Mouse (Mus musculus) spleen, postnatal 4 days (tissue): ENCODE results near the gene Zfp296.

Source experiments
- DNase-seq, 2 experiments: peaks; one replicate each; pipeline ENCODE4 v3.0.0; 2022; ENCODE audit warnings: low spot score in 2 of 2

Gene Zfp296

GRCm38 (mm10) chr7:19577141-19577852 is at the start of gene Zfp296, which contains the start of gene Gemin7:
TSS of gene Zfp296 (plus strand) at chr7:19577287.
TSS of gene Gemin7 (minus strand) at chr7:19577595.
- peak; percentile 58 to 78 for DNase-seq

DNA sequence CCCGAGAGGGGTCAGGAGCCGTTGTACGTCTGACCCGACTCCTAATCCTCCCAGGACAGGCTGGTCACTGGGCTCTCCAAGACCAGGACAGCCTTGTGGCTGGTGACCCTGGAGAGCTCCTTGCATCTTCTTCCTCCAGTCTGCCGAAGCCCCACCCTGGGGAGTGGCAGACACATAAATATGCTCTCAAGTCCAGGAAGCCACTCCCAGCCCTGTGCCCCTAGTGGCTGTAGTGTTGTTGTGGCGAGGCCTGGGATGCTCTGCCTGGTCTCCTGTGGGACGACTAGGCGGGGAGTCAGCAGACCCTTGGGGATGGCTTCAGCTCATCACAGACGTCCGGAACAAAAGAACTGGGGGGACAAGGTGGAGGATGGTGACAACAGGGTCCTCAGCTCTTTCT is 46.0 kb upstream of the Zfp296 start:
- DNase-seq, result no peak

- peak in 1 of 2 experiments; percentile 62 for DNase-seq
These were observed 44.8 kb upstream of the Zfp296 start for GRCm38 (mm10) chr7:19532240-19532639.

DNA sequence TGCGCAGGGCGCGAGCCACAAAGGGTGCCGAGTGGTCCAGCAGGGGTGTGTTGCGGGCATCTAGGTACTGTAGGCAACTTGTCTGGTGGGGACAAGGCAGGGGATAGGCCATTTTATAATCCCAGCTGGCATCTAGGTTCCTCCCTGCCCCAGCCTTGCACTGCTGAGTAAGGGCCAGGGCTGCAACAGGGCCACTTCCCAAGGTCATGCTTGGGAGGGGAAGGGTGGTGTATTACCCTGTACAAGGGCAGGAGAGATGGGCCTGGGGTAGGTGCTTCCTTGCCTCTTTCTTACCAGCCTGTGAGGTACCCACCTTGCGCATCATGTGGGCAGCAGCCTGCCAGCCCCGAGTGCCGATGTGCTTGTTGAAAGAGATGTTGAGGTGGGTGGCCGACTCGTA is 42.4 kb upstream of the Zfp296 start:
- DNase-seq, result no peak

DNA sequence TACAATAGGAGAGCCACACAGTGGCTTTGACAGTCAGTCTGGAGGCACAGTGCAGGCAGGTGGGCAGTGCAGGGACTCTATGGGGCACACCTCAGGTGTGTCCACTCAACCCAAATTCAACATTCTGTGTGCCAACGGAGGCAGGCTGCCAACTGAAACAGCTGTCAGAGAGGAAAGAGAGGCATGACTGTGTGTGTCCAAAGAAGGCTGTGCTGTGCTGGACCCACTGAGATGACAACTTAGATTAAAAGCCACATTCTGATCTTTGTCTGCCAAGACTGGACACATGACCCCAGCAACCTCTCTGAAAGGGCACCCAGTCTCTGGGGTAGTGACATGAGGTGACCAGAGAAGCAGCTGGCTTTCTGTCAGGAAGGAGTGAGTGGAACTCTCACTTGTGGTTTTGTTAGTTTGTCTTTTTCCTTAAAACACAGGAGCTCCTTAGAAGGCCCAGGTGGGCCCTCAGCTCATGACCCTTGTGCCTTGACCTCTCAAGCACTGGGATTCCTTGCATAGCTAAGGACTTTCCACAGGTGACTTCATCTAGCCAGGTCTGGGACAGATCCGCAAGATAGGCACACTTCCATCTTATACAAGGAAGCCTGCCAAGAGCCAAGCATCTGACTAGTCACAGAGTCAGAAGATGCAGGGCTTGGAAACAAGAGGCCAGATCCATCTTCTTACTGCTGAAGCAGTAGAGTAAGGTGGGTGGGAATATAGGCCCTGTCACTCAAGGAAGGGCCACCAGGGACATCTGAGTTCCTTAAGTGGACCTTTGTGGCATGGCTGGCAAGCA is 36.1 kb upstream of the Zfp296 start:
- no peak for DNase-seq

- DNase-seq, result no peak
These were observed 35.4 kb upstream of the Zfp296 start for GRCm38 (mm10) chr7:19541681-19542154.

DNA sequence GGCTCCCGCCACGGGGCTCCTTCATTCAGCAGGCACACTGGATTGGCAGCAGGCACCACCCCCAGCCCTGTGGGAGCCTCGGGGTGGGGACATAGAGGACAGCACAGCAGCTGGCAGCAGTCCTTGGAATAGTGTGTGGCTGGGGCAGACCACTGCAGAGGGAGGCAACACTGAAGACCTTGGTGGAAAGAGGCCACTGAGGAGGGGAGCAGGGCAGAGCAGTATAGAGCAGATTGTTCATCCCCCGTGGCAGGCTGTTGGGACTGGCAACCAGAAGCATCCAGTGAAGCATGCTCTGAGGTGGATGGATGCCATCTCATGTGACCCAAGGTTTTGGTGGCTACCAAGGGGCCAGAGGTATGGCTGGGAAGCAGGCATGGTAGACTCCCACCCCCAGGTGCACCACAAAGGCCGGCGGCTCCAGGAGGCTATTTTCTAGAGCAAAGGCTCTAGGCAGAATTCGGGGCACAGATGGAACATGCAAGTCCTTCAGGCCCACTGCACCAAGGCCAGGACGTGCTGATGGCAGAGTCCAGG is 34.9 kb upstream of the Zfp296 start:
- DNase-seq, result no peak

GRCm38 (mm10) chr7:19543584-19543983 is 33.5 kb upstream of the Zfp296 start:
- no peak for DNase-seq

- no peak for DNase-seq
These were observed 31.1 kb upstream of the Zfp296 start for GRCm38 (mm10) chr7:19546007-19546406.

DNA sequence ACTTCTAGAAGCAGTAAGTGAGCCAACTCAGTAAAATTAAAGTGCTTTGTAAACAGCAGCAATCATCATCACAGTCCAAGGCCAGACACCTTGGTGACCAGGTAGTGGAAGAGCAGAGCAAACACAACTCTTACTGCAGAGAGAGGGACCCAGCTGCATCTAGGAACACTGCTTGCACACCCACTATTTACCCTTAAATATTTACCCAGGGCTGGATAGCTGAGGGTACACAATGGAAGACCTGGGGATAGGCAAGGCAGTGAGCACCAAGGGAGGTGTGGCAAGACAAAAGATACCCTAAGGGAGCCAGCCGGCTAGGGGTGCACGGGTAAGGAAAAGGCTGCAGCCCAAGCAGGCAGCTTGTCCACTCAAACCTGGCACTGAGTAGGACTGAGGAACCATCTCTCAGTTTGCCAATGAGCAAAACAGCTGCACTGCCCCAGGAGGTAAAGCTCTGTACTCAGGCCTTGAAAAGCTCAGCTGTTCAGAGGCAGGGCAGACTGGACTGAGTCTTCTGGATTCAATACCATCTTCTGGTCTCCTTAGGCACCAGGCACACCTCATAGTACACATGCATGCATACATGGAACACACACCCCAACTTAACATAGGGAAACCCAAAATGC is 29.6 kb upstream of the Zfp296 start:
- DNase-seq, result no peak

DNA sequence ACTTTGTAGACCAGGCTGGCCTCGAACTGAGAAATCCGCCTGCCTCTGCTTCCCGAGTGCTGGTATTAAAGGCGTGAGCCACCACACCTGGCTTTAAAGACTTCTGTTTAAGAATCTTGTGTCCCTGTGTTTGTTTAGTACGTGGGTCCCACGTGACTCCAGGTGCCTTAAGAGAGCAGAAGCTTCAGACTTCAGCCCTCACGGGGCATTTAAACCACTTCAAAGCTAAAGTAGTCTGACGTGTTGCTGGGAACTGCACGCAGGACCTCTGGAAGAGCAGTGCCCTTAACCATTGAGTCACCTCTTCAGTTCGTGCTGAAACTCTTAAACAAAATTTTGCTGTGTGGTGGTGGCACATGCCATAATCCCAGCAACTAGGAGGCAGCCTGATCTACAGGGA is 27.7 kb upstream of the Zfp296 start:
- no peak for DNase-seq

GRCm38 (mm10) chr7:19551634-19552033 is 25.5 kb upstream of the Zfp296 start:
- DNase-seq, result no peak

DNA sequence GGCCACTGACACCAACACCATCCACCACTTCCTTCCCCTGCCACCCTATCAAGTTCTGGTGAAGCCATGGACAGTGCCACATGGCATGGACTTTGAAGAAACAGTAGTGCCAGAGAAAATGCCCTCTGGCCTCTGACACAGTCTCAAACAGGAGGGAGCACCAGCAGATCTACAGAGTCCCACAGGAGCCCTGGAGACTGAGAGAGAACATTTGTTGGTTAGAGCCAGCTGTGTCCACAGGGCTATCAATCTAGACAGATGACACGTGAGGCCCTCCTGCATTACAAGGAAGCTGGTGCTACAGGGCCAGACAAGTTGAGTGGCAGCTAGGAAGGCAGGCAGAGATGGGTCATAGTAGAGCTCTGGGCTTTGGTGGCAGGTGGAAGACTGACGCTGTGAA is 24.6 kb upstream of the Zfp296 start:
- DNase-seq, result no peak

DNA sequence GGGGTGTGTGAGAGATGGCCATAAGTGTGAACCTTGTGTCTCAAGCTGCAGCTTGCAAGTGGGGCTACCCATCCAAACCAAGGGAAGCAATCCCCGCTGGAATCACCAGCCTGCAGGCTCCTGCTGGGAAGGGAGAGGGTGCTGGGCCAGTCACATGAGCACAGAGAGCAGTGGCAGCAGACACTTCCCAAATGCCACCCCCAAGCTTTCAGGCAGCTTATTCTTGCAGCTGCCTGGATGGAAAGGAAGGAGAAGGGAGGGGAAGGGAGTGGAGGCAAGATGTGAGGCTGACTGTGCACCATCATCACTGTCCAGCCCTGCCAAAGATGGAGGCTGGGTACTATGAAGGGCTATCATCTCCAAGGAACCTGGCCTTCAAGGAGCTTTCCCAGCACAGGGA is 22.9 kb upstream of the Zfp296 start:
- no peak for DNase-seq

GRCm38 (mm10) chr7:19557086-19557485 is 20.0 kb upstream of the Zfp296 start:
- DNase-seq, result no peak

GRCm38 (mm10) chr7:19557982-19558900 is 18.8 kb upstream of the Zfp296 start:
- peak; percentile 42 to 57 for DNase-seq

- peak in 1 of 2 experiments; percentile 33 for DNase-seq
These were observed 18.1 kb upstream of the Zfp296 start for GRCm38 (mm10) chr7:19558965-19559364.

DNA sequence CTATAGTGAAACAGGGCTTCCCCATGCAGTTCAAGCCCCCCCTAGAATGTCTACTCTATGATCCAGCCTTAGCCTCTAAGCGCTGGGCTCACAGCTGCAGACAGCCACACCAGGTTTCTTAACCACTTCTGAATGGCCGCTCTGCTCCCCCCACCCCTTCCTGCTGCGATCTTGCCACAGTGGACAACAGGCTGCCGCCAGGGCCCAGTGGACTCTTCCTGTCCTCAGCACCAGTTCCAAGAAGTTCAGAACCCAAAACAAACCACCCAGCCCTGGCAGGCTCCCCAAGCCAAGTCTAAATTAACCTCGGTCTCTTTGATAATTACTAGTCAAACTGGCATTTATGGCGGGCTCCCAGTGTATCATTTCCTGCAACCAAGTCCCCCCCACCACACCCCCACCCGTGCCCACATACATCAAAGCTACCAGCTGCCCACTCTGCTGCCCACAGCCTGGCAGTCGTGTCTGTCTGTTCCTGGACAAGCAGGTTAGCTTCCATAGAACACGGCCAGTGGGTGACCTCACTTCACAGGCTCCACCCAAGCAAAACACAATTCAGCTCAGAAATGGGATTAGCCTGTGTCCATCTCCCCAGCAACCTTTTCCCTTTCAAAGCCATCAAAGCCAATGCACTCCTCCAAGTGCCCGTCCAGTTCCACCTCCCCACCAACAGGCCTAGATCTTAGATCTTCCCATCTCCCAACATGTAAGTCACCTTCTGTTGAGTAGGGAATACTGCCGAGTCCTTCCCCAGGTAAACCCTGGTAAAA is 16.4 kb upstream of the Zfp296 start:
- no peak for DNase-seq

DNA sequence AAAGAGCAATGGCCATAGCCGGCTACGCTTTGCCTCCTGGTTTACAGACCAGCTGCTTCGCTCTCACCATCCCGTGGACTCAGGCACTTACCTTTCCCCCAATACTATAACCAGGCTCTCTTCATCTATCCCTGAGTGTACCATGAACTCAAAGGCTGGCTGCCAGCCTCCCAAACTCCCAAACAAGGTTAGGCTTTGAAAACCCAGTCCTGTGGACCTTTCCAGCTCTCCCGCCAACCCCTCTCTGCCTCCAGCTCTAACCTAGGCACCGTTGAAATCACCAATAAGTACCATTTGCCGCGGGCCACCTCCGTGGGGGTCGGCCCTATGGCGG is 15.7 kb upstream of the Zfp296 start:
- peak in 1 of 2 experiments; percentile 72 for DNase-seq
